In genomic region chr5:12646269-12646668, GRCm38 (mm10) we compare ENCODE assay signal across 23 mouse cellular contexts.
DNase-seq lines count a peak whose midpoint lies in the region; TF ChIP-seq lines count a peak whose summit lies in the region.
"Had no signal": no experiment of that assay in that cellular context is flagged by ENCODE, and none has a peak within 500 bp of the region (broad histone marks: within the 10 kb centered on the region; RNA-seq: fewer than 3 reads in every experiment).

No protein-coding gene starts in this region.

- no peaks in the 10 kb centered on the region for H3K79me2 ChIP-seq in heart, adult 2 months (replicated peaks; ENCODE audit: control insufficient read depth, insufficient read depth, low read length)

- H3K4me1 ChIP-seq in heart, adult 2 months (ENCODE audit: control insufficient read depth, insufficient read depth, low read length): no peaks in the 10 kb centered on the region
- H3K4me1 ChIP-seq: hindbrain, embryonic 10.5 days; lung, embryonic 15.5 days; midbrain, embryonic 12.5 days; neural tube, embryonic 12.5 days had no signal

- intact Hi-C loops in left cerebral cortex, postnatal 4 days (cut with DNase I): no loop called here
- intact Hi-C loops in heart, adult 2 months (cut with DNase I): no loop called here

- H3K4me3 ChIP-seq in heart, adult 2 months: no peak overlapping the region
- H3K4me3 ChIP-seq: embryonic facial prominence, embryonic 13.5 days; hindbrain, embryonic 10.5 days; layer of hippocampus, adult 2 months; lung, embryonic 15.5 days; midbrain, embryonic 12.5 days; neural tube, embryonic 12.5 days had no signal

- H3K36me3 ChIP-seq in heart, adult 2 months (ENCODE audit: control insufficient read depth, insufficient read depth, low read length): no peaks in the 10 kb centered on the region
- H3K36me3 ChIP-seq: embryonic facial prominence, embryonic 13.5 days; hindbrain, embryonic 10.5 days; lung, embryonic 15.5 days; midbrain, embryonic 12.5 days; neural tube, embryonic 12.5 days had no signal

- H3K27me3 ChIP-seq in heart, adult 2 months (ENCODE audit: control insufficient read depth, insufficient read depth, low read length): no peaks in the 10 kb centered on the region
- H3K27me3 ChIP-seq: embryonic facial prominence, embryonic 13.5 days; lung, embryonic 15.5 days; midbrain, embryonic 12.5 days; neural tube, embryonic 12.5 days; Patski had no signal

- TF ChIP-seq EP300 in heart, adult 2 months (IDR thresholded peaks at IDR 0.05; ENCODE audit: insufficient read depth, low read depth, low read length): no peak

- H3K9ac ChIP-seq in heart, adult 2 months (ENCODE audit: low read depth, low read length): no peak overlapping the region
- H3K9ac ChIP-seq: embryonic facial prominence, embryonic 13.5 days; forebrain, postnatal 0 days; lung, embryonic 15.5 days; midbrain, embryonic 12.5 days; neural tube, embryonic 12.5 days had no signal

- no peak for TF ChIP-seq POLR2A in heart, adult 2 months (IDR thresholded peaks at IDR 0.05; ENCODE audit: insufficient read depth, low read depth, low read length)

- DNase-seq in left cerebral cortex, postnatal 4 days: peak; percentile 9
- DNase-seq in left cerebral cortex, adult 9 months (ENCODE audit: low spot score in 2 of 2): no peak
- DNase-seq in NIH3T3 (ENCODE audit: low read depth): peak; percentile 54
- DNase-seq in embryo, embryonic 11 days: peak; percentile 31
- peak; percentile 21 for DNase-seq in retina, embryonic 14.5 days (ENCODE audit: low spot score)
- no peak for DNase-seq in right cerebral cortex, postnatal 36 days (ENCODE audit: low spot score in 2 of 2)
- DNase-seq in heart, adult 2 months: no peak
- DNase-seq: adrenal gland, postnatal 25 days; cerebellum, adult 11 months; forebrain, postnatal 0 days; heart, adult 18-20 months; kidney, adult 18-20 months; kidney, postnatal 14 days; layer of hippocampus, postnatal 36 days; right cerebral cortex, postnatal 4 days had no signal

- H3K27ac ChIP-seq in heart, adult 2 months: no peak overlapping the region
- H3K27ac ChIP-seq: embryonic facial prominence, embryonic 13.5 days; hindbrain, embryonic 10.5 days; layer of hippocampus, adult 2 months; lung, embryonic 15.5 days; macrophage; midbrain, embryonic 12.5 days; neural tube, embryonic 12.5 days had no signal

- 88% methylated on average over 2 of the region's 2 CpGs for WGBS in heart, adult 2 months

- TF ChIP-seq CTCF in heart, adult 2 months (IDR thresholded peaks at IDR 0.05): no peak

Comparison
In these comparisons a context has a peak if more than half of its experiments do, and no peak if none do; other contexts are left out.
1. DNase-seq: peak in left cerebral cortex, postnatal 4 days (single experiment), NIH3T3 (single experiment), embryo, embryonic 11 days (single experiment) and retina, embryonic 14.5 days (single experiment); none in left cerebral cortex, adult 9 months (0 of 2), right cerebral cortex, postnatal 36 days (0 of 2) and heart, adult 2 months (0 of 2).